Mouse (Mus musculus): ENCODE results near the gene Pole4. TPM values are rescaled to one million over a fixed set of nuclear protein-coding genes. Genes with fewer than 3 reads are reported as not detected.

Gene Pole4
- polyA plus RNA-seq, 1 experiment from 2014 or later: 50.5 TPM

GRCm38 (mm10) chr6:82740868-82741517, 35.8 kb upstream of the Pole4 start:
- H3K9ac ChIP-seq: no peak overlapping the region
- H3K36me3 ChIP-seq (replicated peaks): peaks cover 39% of the 10 kb centered on the region; the same call in 1 of the 2 replicates
- ATAC-seq (ENCODE audit: insufficient read depth): no peak
- no peak overlapping the region for H3K4me3 ChIP-seq (replicated peaks)
- no peaks in the 10 kb centered on the region for H3K9me3 ChIP-seq (replicated peaks)
- WGBS (ENCODE audit: insufficient replicate concordance): 63% methylated on average over 8 of the region's 8 CpGs
- no peaks in the 10 kb centered on the region for H3K27me3 ChIP-seq
- peaks cover 6% of the 10 kb centered on the region; the same call in 1 of the 2 replicates for H3K4me1 ChIP-seq (replicated peaks)
- H3K27ac ChIP-seq (replicated peaks): 0 out of 2 replicates have a peak overlapping the region, but pooled peaks have one; percentile 31
- H3K4me2 ChIP-seq: no peak overlapping the region

GRCm38 (mm10) chr6:82740269-82740668, 35.1 kb upstream of the Pole4 start:
- ATAC-seq (ENCODE audit: insufficient read depth): no peak
- no peak overlapping the region for H3K9ac ChIP-seq

GRCm38 (mm10) chr6:82737634-82738540, 32.7 kb upstream of the Pole4 start:
- Histone ChIP-seq H3K27me3 (no peaks in the 10 kb centered on the region), H3K36me3 (replicated peaks) (peaks cover 46% of the 10 kb centered on the region), H3K4me2 (no peak overlapping the region), H3K9me3 (replicated peaks) (no peaks in the 10 kb centered on the region), H3K4me3 (replicated peaks) (no peak overlapping the region), H3K4me1 (replicated peaks) (peaks cover 6% of the 10 kb centered on the region; the same call in 1 of the 2 replicates), H3K27ac (replicated peaks) (no peak overlapping the region), H3K9ac (no peak overlapping the region)
- 82% methylated on average over 27 of the region's 27 CpGs for WGBS (ENCODE audit: insufficient replicate concordance)
- ATAC-seq (ENCODE audit: insufficient read depth): no peak

More at GRCm38 (mm10) chr6:82740269-82740668, 35.1 kb upstream of the Pole4 start:
- H3K36me3 ChIP-seq (replicated peaks): peaks cover 45% of the 10 kb centered on the region
- H3K27ac ChIP-seq (replicated peaks): no peak overlapping the region
- no peak overlapping the region; the same call in 1 of the 2 replicates for H3K4me3 ChIP-seq (replicated peaks)
- peak overlapping the region; percentile 49 for H3K4me2 ChIP-seq
- 18% methylated on average over 6 of the region's 6 CpGs for WGBS (ENCODE audit: insufficient replicate concordance)
- no peaks in the 10 kb centered on the region for H3K9me3 ChIP-seq (replicated peaks)
- H3K4me1 ChIP-seq (replicated peaks): peaks cover 6% of the 10 kb centered on the region; the same call in 1 of the 2 replicates
- no peaks in the 10 kb centered on the region for H3K27me3 ChIP-seq

GRCm38 (mm10) chr6:82736626-82737600, 31.7 kb upstream of the Pole4 start:
- no peak overlapping the region for H3K4me3 ChIP-seq (replicated peaks)
- peaks cover 6% of the 10 kb centered on the region; the same call in 1 of the 2 replicates for H3K4me1 ChIP-seq (replicated peaks)
- H3K4me2 ChIP-seq: no peak overlapping the region
- ATAC-seq (ENCODE audit: insufficient read depth): no peak
- no peaks in the 10 kb centered on the region for H3K27me3 ChIP-seq
- no peak overlapping the region for H3K9ac ChIP-seq
- H3K27ac ChIP-seq (replicated peaks): no peak overlapping the region; the same call in 1 of the 2 replicates
- 79% methylated on average over 25 of the region's 25 CpGs for WGBS (ENCODE audit: insufficient replicate concordance)
- H3K9me3 ChIP-seq (replicated peaks): no peaks in the 10 kb centered on the region
- H3K36me3 ChIP-seq (replicated peaks): peaks cover 46% of the 10 kb centered on the region

GRCm38 (mm10) chr6:82735347-82735746, 30.2 kb upstream of the Pole4 start:
- no peak for ATAC-seq (ENCODE audit: insufficient read depth)
- H3K36me3 ChIP-seq (replicated peaks): peaks cover 49% of the 10 kb centered on the region

DNA sequence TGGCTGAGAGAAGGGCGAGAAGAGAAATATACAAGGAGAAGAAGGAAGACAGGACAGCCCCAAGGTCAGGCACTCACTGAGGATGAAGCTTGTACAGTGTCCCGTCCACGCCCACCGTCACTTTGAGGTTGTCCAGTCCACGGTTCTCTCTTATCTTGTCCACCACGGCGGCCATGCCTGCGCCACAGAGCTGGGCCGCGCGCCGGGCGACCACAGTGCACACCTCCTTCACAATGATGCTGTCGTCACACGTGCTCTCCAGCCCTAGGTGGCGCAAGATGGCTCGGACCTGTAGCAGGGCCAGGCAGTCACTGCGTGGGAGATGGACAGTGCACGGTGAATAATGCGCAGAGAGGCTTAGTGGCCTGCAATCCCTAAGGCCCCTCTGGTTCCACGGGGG, 23.5 kb upstream of the Pole4 start:
- Histone ChIP-seq H3K27ac (replicated peaks) (no peak overlapping the region), H3K27me3 (no peaks in the 10 kb centered on the region), H3K4me1 (replicated peaks) (no peaks in the 10 kb centered on the region), H3K9me3 (replicated peaks) (no peaks in the 10 kb centered on the region), H3K36me3 (replicated peaks) (peaks cover 38% of the 10 kb centered on the region), H3K9ac (no peak overlapping the region), H3K4me2 (no peak overlapping the region), H3K4me3 (replicated peaks) (no peak overlapping the region)
- WGBS (ENCODE audit: insufficient replicate concordance): 80% methylated on average over 21 of the region's 21 CpGs
- no peak for ATAC-seq (ENCODE audit: insufficient read depth)

More at GRCm38 (mm10) chr6:82735347-82735746, 30.2 kb upstream of the Pole4 start:
- Histone ChIP-seq H3K9ac (no peak overlapping the region), H3K4me3 (replicated peaks) (no peak overlapping the region), H3K9me3 (replicated peaks) (no peaks in the 10 kb centered on the region), H3K27ac (replicated peaks) (no peak overlapping the region), H3K4me2 (no peak overlapping the region), H3K4me1 (replicated peaks) (peaks cover 1% of the 10 kb centered on the region; the same call in 1 of the 2 replicates), H3K27me3 (no peaks in the 10 kb centered on the region)
- 65% methylated on average over 7 of the region's 7 CpGs for WGBS (ENCODE audit: insufficient replicate concordance)

DNA sequence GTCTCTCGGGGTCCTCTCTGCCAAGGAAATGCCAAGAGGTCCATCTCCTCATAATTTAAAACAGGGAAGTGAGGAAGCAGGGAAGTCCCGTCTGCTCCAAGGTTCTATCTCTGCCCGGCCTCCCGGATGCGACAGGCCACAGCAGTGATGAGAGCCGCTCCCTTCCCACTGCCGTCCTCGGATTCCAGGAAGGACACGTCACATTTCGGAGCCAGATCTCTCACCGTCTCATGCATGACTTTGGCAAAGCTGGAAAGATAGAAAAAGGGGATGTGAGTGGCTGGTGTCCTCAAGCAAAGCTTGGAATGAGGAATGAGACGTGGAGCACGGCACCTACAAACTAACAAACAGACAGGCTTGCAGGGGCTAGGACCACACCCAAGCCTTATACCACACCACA, 22.0 kb upstream of the Pole4 start:
- Histone ChIP-seq H3K27ac (replicated peaks) (no peak overlapping the region), H3K4me3 (replicated peaks) (no peak overlapping the region), H3K36me3 (replicated peaks) (peaks cover 36% of the 10 kb centered on the region), H3K9me3 (replicated peaks) (no peaks in the 10 kb centered on the region), H3K9ac (no peak overlapping the region), H3K4me2 (no peak overlapping the region), H3K4me1 (replicated peaks) (no peaks in the 10 kb centered on the region), H3K27me3 (no peaks in the 10 kb centered on the region)
- 80% methylated on average over 13 of the region's 13 CpGs for WGBS (ENCODE audit: insufficient replicate concordance)
- ATAC-seq (ENCODE audit: insufficient read depth): no peak

DNA sequence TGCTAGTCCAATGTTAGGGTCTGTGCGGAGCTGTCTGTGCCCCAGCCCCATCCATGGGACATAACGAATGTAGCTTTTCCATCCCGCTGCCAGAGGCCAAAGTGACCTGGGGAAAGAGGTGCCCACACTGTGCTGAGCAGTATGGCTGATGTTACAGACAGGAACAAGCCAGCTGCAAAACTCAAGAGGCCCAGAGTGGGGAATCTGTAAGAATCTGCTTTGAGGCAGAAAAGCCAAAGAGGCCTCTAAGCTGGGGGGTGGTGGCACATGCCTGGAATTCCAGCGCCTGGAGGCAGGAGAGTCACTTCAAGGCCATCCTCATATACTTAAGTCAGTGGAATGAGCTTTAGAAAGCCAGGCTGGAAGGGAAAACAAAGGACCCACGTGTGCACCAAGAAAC, 18.2 kb upstream of the Pole4 start:
- no peaks in the 10 kb centered on the region for H3K4me1 ChIP-seq (replicated peaks)
- no peak for ATAC-seq (ENCODE audit: insufficient read depth)
- no peak overlapping the region for H3K27ac ChIP-seq (replicated peaks)
- peaks cover 21% of the 10 kb centered on the region; the same call in 1 of the 2 replicates for H3K36me3 ChIP-seq (replicated peaks)
- WGBS (ENCODE audit: insufficient replicate concordance): 75% methylated on average over 5 of the region's 5 CpGs
- no peak overlapping the region for H3K9ac ChIP-seq
- no peak overlapping the region for H3K4me2 ChIP-seq
- no peaks in the 10 kb centered on the region for H3K27me3 ChIP-seq
- H3K9me3 ChIP-seq (replicated peaks): no peaks in the 10 kb centered on the region
- no peak overlapping the region for H3K4me3 ChIP-seq (replicated peaks)

DNA sequence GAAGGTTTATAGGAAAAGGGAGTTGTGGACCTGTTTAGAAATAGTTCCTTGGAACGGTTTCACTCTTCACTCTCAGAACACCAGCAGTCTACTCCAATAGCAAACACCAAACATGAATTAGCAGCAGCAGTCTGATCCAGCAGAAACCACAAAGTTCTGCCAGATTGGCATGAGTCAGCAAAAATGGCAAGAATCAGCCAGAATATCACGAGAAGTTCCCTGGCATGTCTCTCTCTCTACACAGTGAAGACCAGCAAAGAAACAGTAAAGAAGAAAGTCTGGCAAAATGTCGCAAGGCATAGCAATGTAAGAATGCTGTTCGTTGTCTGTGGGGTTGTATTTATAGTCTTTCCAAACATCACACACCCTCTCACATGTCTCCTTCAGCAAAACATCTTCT, 11.0 kb upstream of the Pole4 start:
- Histone ChIP-seq H3K9me3 (replicated peaks) (no peaks in the 10 kb centered on the region), H3K4me1 (replicated peaks) (no peaks in the 10 kb centered on the region), H3K36me3 (replicated peaks) (no peaks in the 10 kb centered on the region), H3K27me3 (no peaks in the 10 kb centered on the region), H3K4me3 (replicated peaks) (no peak overlapping the region), H3K4me2 (no peak overlapping the region), H3K27ac (replicated peaks) (no peak overlapping the region), H3K9ac (no peak overlapping the region)
- WGBS (ENCODE audit: insufficient replicate concordance): 53% methylated on average over 4 of the region's 4 CpGs
- no peak for ATAC-seq (ENCODE audit: insufficient read depth)

DNA sequence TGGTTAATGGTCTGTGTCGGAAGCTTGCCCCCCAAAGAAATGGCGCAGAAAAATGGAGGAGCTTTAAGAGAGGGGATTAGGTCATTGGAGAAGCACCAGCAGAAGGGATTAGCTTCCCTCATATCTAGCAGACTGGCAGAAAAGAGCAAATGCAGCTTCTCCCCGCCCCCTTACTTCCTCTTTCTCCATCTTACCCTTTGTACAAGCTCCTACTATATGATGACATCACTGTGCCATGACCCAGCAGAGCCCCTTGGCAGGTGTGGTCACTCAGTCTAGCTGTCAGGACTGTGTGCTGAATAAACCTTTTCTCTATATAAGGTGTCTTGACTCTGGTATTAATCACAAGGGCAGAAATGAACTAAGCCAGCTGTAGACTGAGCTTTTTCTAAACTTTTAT, 10.5 kb upstream of the Pole4 start:
- ATAC-seq (ENCODE audit: insufficient read depth): no peak
- no peak overlapping the region for H3K9ac ChIP-seq
- no peaks in the 10 kb centered on the region for H3K9me3 ChIP-seq (replicated peaks)
- no peaks in the 10 kb centered on the region for H3K27me3 ChIP-seq
- no peak overlapping the region for H3K4me3 ChIP-seq (replicated peaks)
- no peaks in the 10 kb centered on the region for H3K4me1 ChIP-seq (replicated peaks)
- WGBS (ENCODE audit: insufficient replicate concordance): 47% methylated on average over 3 of the region's 3 CpGs
- H3K36me3 ChIP-seq (replicated peaks): no peaks in the 10 kb centered on the region
- no peak overlapping the region for H3K4me2 ChIP-seq
- H3K27ac ChIP-seq (replicated peaks): no peak overlapping the region

All from liver, embryonic 15.5 days (tissue).